Mouse (Mus musculus): ENCODE measurements around the gene Rhobtb1.

GRCm38 (mm10) chr10:69238311-69238710 is 87.1 kb downstream of the Rhobtb1 start:
- TF ChIP-seq CTCF (conservative IDR thresholded peaks at IDR 0.05; ENCODE audit: low read length): no peak
- TF ChIP-seq POU5F1 (IDR thresholded peaks at IDR 0.05; ENCODE audit: borderline replicate concordance, low read length): no peak
